Mouse (Mus musculus): ENCODE measurements around the gene Map3k1.

DNA sequence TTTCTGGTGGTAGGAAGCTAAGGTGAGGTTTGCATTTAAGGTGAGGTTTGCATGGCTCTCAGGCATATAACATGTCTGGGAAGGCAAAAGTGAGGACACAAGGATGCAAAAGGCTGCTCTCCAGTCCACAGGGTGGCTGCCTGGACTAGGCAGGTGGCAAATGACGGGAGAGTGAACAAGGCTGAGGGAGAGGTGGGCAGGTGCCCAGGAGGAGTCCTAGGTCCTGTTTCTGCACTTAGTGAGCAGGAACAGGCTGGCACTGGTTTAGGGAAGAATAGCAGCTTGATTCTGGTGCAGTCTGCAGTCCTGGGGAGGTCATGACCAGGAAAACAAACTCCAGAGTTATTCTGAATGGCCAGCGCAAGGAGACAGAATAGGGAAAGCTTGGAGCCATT is 6.5 kb downstream of the Map3k1 start:
- TF ChIP-seq CTCF (IDR thresholded peaks at IDR 0.05; ENCODE audit: low read depth, low read length) (no peak), POLR2A (IDR thresholded peaks at IDR 0.05; ENCODE audit: insufficient read depth, low read length) (no peak)

Measured in ES-Bruce4 (cell line).